Mouse (Mus musculus) megakaryocyte-erythroid progenitor cell, adult 5-6 weeks (primary cell): ENCODE measurements around the gene Cmklr1. TPM values are rescaled to one million over a fixed set of nuclear protein-coding genes. Genes with fewer than 3 reads are reported as not detected.

Experiments used
- total RNA-seq, 2 experiments: library from RNA; stranded (forward) in 1 of 2; stranded (reverse) in 1 of 2; fragments of 200-1000, 215-1000 nt in 1 of 2; fragments of >200 nt in 1 of 2; fragmentation: Nextera tagmentation in 1 of 2; gene quantifications; 2 replicates each; pipeline ENCODE4 v1.2.3; 2014 to 2017

Cmklr1 gene
- total RNA-seq, 2 experiments from 2014 or later, result 0.23 to 0.48 TPM

Other genes with a start within 250 kb of the Cmklr1 start
- gene Wscd2, start 160.1 kb downstream of the Cmklr1 start, total RNA-seq (2014; fragmentation: Nextera tagmentation), result not detected in 2 replicates
- not detected in 2 replicates for gene Wscd2, start 160.1 kb downstream of the Cmklr1 start, total RNA-seq (2017)
- gene 1700069L16Rik, start 74.3 kb upstream of the Cmklr1 start, total RNA-seq (2014; fragmentation: Nextera tagmentation), result not detected in 2 replicates
- not detected in 2 replicates for gene 1700069L16Rik, start 74.3 kb upstream of the Cmklr1 start, total RNA-seq (2017)
- 1.6 and 2.0 TPM in 2 replicates for gene Ficd, start 85.4 kb upstream of the Cmklr1 start, total RNA-seq (2014; fragmentation: Nextera tagmentation)
- 0.23 and 0.80 TPM in 2 replicates for gene Ficd, start 85.4 kb upstream of the Cmklr1 start, total RNA-seq (2017)
- 46.6 and 48.1 TPM in 2 replicates for gene Sart3, start 122.1 kb upstream of the Cmklr1 start, total RNA-seq (2014; fragmentation: Nextera tagmentation)
- 38.6 and 45.5 TPM in 2 replicates for gene Sart3, start 122.1 kb upstream of the Cmklr1 start, total RNA-seq (2017)
- gene Iscu, start 122.3 kb upstream of the Cmklr1 start, total RNA-seq (2014; fragmentation: Nextera tagmentation), result 80.5 and 81.0 TPM in 2 replicates
- 63.1 and 68.9 TPM in 2 replicates for gene Iscu, start 122.3 kb upstream of the Cmklr1 start, total RNA-seq (2017)
- 0.46 TPM in 1 of 2 replicates, not detected in the other for gene Tmem119, start 150.1 kb upstream of the Cmklr1 start, total RNA-seq (2014; fragmentation: Nextera tagmentation)
- not detected in 2 replicates for gene Tmem119, start 150.1 kb upstream of the Cmklr1 start, total RNA-seq (2017)
- gene Selplg, start 182.2 kb upstream of the Cmklr1 start, total RNA-seq (2014; fragmentation: Nextera tagmentation), result 66.0 and 87.7 TPM in 2 replicates
- 27.4 and 30.2 TPM in 2 replicates for gene Selplg, start 182.2 kb upstream of the Cmklr1 start, total RNA-seq (2017)